Mouse (Mus musculus) liver, postnatal 0 days (tissue): ENCODE data around the gene Grin3b. TPM values are rescaled to one million over a fixed set of nuclear protein-coding genes. Genes with fewer than 3 reads are reported as not detected.

Experiments
- ATAC-seq: fragments of 200-750 bp; cut with Nextera tagmentation; 2 replicates; pipeline ENCODE4 v1.8.0; 2017; ENCODE audit warnings: mild to moderate bottlenecking, moderate library complexity
- DNase-seq: peaks from one replicate; pipeline ENCODE4 v3.0.0-alpha.2; 2016
- H3K27ac ChIP-seq: fragments of 300-500 bp; sonication (generic); 2 replicates; pipeline ENCODE4 v1.5.1; 2014; ENCODE audit warnings: antibody characterized with exemption, moderate library complexity, mild to moderate bottlenecking, low read depth
- H3K27me3 ChIP-seq: fragments of 300-500 bp; sonication (generic); 2 replicates; pipeline ENCODE4 v1.6.1; 2014; ENCODE audit warnings: low read length, control low read depth, mixed read lengths; ENCODE audit not compliant: insufficient read depth
- H3K36me3 ChIP-seq: fragments of 300-500 bp; sonication (generic); replicated peaks from 2 replicates; pipeline ENCODE4 v1.6.1; 2014; ENCODE audit warnings: mild to moderate bottlenecking, control low read depth, low read length, moderate library complexity, mixed read lengths; ENCODE audit not compliant: insufficient read depth
- H3K4me1 ChIP-seq: fragments of 300-500 bp; sonication (generic); 2 replicates; pipeline ENCODE4 v1.6.1; 2014; ENCODE audit warnings: antibody characterized with exemption, mild to moderate bottlenecking, control low read depth; ENCODE audit not compliant: insufficient read depth
- H3K4me2 ChIP-seq: fragments of 300-500 bp; sonication (generic); 2 replicates; pipeline ENCODE4 v1.6.1; 2014; ENCODE audit warnings: low read depth, mild to moderate bottlenecking, low read length, moderate library complexity, mixed read lengths
- H3K4me3 ChIP-seq: fragments of 300-500 bp; sonication (generic); 2 replicates; pipeline ENCODE4 v1.5.1; 2014; ENCODE audit warnings: low read depth, low read length
- H3K9ac ChIP-seq: fragments of 300-500 bp; sonication (generic); replicated peaks from 2 replicates; pipeline ENCODE4 v1.6.1; 2014; ENCODE audit warnings: mild to moderate bottlenecking, moderate library complexity
- H3K9me3 ChIP-seq: fragments of 300-500 bp; sonication (generic); 2 replicates; pipeline ENCODE4 v1.6.1; 2016; ENCODE audit warnings: mild to moderate bottlenecking, control low read depth, low read length, mixed read lengths
- CTCF ChIP-seq: sonication (generic); IDR thresholded peaks from 2 replicates; pipeline ENCODE4 v1.5.1; 2016; ENCODE audit warnings: antibody characterized with exemption, low read depth
- EP300 ChIP-seq: IDR thresholded peaks from 2 replicates; pipeline ENCODE4 v1.6.1; 2016; ENCODE audit warnings: antibody characterized with exemption, low read depth, mild to moderate bottlenecking
- WGBS: fragments of 180-500 bp; shearing (Covaris S2); extraction: QIAGEN DNeasy Blood & Tissue Kit; methylation state at CpG from one replicate; pipeline ENCODE4 v1.1.7; 2014; ENCODE audit not compliant: insufficient replicate concordance; 5-methylcytosine and 5-hydroxymethylcytosine counted together
- polyA plus RNA-seq: library from polyadenylated mRNA; unstranded; fragments of >200 nt; fragmentation: Nextera tagmentation; extraction: Ambion mirVana; gene quantifications from 2 replicates; pipeline ENCODE4 v1.2.1, GENCODE M21; 2015

The Grin3b gene
- polyA plus RNA-seq, 1 experiment from 2014 or later = 0.05 TPM

DNA sequence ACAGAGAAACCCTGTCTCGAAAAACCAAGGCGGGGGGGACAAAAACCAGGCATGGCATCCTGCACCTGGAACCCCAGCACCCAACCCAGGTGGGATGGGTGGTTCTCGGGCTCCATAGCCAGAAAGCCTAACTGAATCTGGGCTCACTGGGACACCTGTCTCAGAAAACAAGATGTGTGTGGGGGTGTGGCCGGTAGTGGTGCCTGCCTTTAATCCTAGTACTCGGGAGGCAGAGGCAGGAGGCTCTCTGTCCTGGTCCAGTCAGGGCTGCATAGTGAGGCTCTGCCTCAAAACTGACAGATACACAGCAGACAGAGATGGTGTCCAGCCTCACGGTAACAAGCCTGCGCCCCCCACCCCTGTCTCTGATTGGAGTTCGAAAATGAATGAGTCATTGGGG lies 52.3 kb downstream of the Grin3b start:
- Histone ChIP-seq H3K36me3 (peaks cover 49% of the 10 kb centered on the region), H3K27ac (no peak overlapping the region), H3K9ac (no peak overlapping the region), H3K4me1 (peaks cover 31% of the 10 kb centered on the region), H3K4me2 (no peak overlapping the region), H3K4me3 (no peak overlapping the region), H3K27me3 (peaks cover 4% of the 10 kb centered on the region; the same call in 1 of the 2 replicates), H3K9me3 (no peaks in the 10 kb centered on the region)
- ATAC-seq = no peak
- no peak for TF ChIP-seq CTCF
- WGBS = 91% methylated on average over 8 of the region's 8 CpGs
- no peak for DNase-seq

DNA sequence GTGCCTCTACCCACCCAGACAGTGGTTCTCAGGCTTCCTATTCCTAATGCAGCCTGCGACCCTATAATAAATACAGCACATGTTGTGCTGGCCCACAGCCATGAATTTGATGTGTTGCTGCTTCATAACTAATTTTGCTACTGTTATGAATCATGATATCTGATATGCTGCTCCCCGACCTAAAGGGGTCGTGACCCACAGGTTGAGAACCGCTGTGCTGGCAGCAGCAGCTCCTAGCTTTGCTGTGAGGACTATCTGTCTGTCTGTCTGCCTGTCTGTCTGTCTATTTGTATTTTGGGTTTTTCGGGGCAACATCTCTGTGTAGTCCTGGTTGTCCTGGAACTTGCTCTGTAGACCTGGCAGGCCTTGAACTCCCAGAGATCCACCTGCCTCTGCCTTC lies 53.2 kb downstream of the Grin3b start:
- WGBS = 71% methylated on average over 5 of the region's 5 CpGs
- H3K36me3 ChIP-seq = peaks cover 54% of the 10 kb centered on the region
- ATAC-seq (no peak), DNase-seq (no peak)
- peaks cover 29% of the 10 kb centered on the region for H3K4me1 ChIP-seq
- H3K4me3 ChIP-seq = no peak overlapping the region
- H3K27ac ChIP-seq = peak overlapping the region; percentile 59
- no peaks in the 10 kb centered on the region for H3K9me3 ChIP-seq
- H3K9ac ChIP-seq = no peak overlapping the region; the same call in 1 of the 2 replicates
- peaks cover 4% of the 10 kb centered on the region; the same call in 1 of the 2 replicates for H3K27me3 ChIP-seq
- H3K4me2 ChIP-seq = peak overlapping the region; percentile 16; the same call in 1 of the 2 replicates
- no peak for TF ChIP-seq CTCF
- TF ChIP-seq EP300 = no peak

DNA sequence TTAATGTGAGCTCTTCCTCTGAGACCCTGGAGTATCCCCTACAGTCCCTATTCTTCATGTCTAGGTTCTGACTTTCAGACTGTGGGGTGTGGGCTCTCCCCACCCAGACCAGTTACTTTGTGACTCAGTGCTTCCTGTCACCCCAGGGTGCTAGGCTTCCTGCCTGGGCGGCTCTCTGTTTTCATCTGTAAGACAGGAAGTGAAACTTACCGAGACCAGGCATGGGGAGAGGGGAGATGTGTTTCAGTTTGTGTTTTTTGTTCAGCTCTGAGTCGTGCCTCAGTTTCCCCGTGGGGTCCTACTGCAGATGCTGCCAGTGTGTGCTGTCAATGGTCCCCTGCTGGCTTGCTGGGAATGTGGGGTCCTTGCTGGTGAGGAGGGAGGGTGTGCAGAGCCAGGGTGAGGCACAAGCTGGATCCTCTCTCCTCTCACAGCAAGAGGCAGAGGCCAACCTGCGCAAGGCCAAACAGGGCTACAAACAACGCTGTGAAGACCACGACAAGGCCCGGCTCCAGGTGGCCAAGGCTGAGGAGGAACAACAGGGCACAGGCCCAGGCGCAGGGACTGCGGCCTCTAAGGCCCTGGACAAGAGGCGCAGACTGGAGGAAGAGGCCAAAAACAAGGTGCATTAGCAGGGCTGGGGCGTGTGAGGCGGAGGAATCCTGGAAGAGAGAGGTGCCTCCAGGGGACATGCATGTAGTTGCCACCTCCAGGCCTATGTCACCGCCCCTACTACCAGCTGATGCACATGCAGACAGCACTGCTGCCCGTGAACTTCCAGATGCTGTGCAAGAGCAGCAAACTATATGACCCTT lies 53.9 kb downstream of the Grin3b start:
- H3K36me3 ChIP-seq = peaks cover 59% of the 10 kb centered on the region
- peaks cover 4% of the 10 kb centered on the region; the same call in 1 of the 2 replicates for H3K27me3 ChIP-seq
- peak overlapping the region; percentile 28; the same call in 1 of the 2 replicates for H3K9ac ChIP-seq
- 69% methylated on average over 15 of the region's 15 CpGs for WGBS
- no peak overlapping the region for H3K4me3 ChIP-seq
- peaks cover 22% of the 10 kb centered on the region for H3K4me1 ChIP-seq
- 0 out of 2 replicates have a peak, but pooled peaks have one; percentile 8 for ATAC-seq
- DNase-seq = no peak
- H3K9me3 ChIP-seq = no peaks in the 10 kb centered on the region
- H3K4me2 ChIP-seq = peak overlapping the region; percentile 16; the same call in 1 of the 2 replicates
- H3K27ac ChIP-seq = peak overlapping the region; percentile 59
- TF ChIP-seq EP300 (no peak), CTCF (no peak)

DNA sequence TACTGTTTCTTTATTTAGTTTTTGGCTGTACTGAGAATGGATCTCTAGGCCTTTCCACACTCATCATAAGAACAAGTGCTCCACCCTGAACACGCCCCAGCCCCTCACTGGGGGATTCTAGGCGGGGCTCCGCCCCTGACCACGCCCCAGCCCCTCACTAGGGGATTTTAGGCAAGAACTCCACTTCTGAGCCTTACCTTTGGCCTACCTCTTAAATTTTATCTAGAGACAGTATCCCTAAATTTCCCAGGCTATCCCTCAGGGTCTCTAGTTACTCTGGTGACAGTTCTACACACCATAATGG lies 54.5 kb downstream of the Grin3b start:
- no peak overlapping the region; the same call in 1 of the 2 replicates for H3K27ac ChIP-seq
- H3K9ac ChIP-seq = no peak overlapping the region
- no peak overlapping the region for H3K4me2 ChIP-seq
- TF ChIP-seq CTCF = no peak
- TF ChIP-seq EP300 = no peak
- H3K9me3 ChIP-seq = no peaks in the 10 kb centered on the region
- peaks cover 4% of the 10 kb centered on the region; the same call in 1 of the 2 replicates for H3K27me3 ChIP-seq
- ATAC-seq (no peak), DNase-seq (no peak)
- whole genome bisulfite sequencing = 58% methylated on average over 4 of the region's 4 CpGs
- peaks cover 56% of the 10 kb centered on the region for H3K36me3 ChIP-seq
- peaks cover 17% of the 10 kb centered on the region for H3K4me1 ChIP-seq
- H3K4me3 ChIP-seq = no peak overlapping the region

DNA sequence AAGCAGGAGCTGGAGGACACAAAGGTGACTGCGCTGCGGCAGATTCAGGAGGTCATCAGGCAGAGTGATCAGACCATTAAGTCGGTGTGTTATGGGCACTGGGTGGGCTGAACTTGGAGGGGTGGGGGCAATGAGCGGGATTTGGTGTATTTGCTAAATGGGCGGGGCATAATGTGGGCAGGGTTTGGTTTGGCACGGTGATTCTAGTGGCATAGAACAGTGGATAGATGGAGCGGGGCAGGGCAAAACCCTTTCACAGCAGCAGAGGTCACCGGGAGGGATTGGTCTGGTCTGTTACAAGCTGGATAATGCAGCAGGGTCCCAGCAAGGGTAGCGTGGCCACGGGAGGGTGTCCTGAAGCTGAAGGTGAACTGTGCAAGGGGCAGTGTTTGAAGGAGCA lies 54.9 kb downstream of the Grin3b start:
- ATAC-seq = no peak
- Histone ChIP-seq H3K9me3 (no peaks in the 10 kb centered on the region), H3K4me1 (peaks cover 17% of the 10 kb centered on the region), H3K27me3 (peaks cover under 1% of the 10 kb centered on the region; the same call in 1 of the 2 replicates), H3K9ac (no peak overlapping the region), H3K4me2 (no peak overlapping the region), H3K36me3 (peaks cover 57% of the 10 kb centered on the region), H3K4me3 (no peak overlapping the region), H3K27ac (no peak overlapping the region)
- TF ChIP-seq EP300 = no peak
- TF ChIP-seq CTCF = no peak
- DNase-seq = no peak
- 75% methylated on average over 10 of the region's 10 CpGs for WGBS

DNA sequence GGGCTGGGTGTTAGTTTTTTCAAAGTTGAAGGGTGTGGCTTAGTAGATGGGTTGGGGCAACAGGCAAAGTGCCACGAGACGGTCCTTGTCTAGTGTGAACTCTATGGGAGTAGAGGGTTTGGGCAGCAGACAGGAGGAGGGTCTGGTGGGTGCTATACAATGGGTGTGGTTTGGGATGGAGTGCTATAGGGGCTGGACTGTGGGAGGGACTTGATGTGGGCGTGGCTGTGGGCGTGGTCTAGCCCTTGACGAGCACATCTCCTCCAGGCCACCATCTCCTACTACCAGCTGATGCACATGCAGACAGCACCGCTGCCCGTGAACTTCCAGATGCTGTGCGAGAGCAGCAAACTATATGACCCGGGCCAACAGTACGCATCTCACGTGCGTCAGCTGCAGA lies 55.4 kb downstream of the Grin3b start:
- Histone ChIP-seq H3K27ac (no peak overlapping the region), H3K27me3 (no peaks in the 10 kb centered on the region), H3K4me1 (peaks cover 17% of the 10 kb centered on the region), H3K9ac (no peak overlapping the region), H3K9me3 (no peaks in the 10 kb centered on the region), H3K4me3 (no peak overlapping the region), H3K36me3 (peaks cover 57% of the 10 kb centered on the region), H3K4me2 (no peak overlapping the region)
- WGBS = 63% methylated on average over 12 of the region's 12 CpGs
- ATAC-seq (0 out of 2 replicates have a peak, but pooled peaks have one; percentile 17), DNase-seq (peak; percentile 67)
- TF ChIP-seq EP300 (no peak), CTCF (no peak)

Other genes starting within 250 kb of the Grin3b start
- gene Polrmt, start 224.1 kb upstream of the Grin3b start, polyA plus RNA-seq = 9.9 and 12.6 TPM in 2 replicates
- gene Fgf22, start 215.6 kb upstream of the Grin3b start, polyA plus RNA-seq = not detected in 2 replicates
- gene Rnf126, start 203.8 kb upstream of the Grin3b start, polyA plus RNA-seq = 28.2 and 34.1 TPM in 2 replicates
- gene Fstl3, start 193.4 kb upstream of the Grin3b start, polyA plus RNA-seq = 0.36 and 0.63 TPM in 2 replicates
- gene Prss57, start 179.8 kb upstream of the Grin3b start, polyA plus RNA-seq = 5.0 and 7.2 TPM in 2 replicates
- 7.9 and 9.2 TPM in 2 replicates for gene Palm, start 177.1 kb upstream of the Grin3b start, polyA plus RNA-seq
- 1.00 and 1.3 TPM in 2 replicates for gene Misp, start 149.7 kb upstream of the Grin3b start, polyA plus RNA-seq
- gene Ptbp1, start 116.3 kb upstream of the Grin3b start, polyA plus RNA-seq = 55.4 and 59.1 TPM in 2 replicates
- 123 and 127 TPM in 2 replicates for gene Prtn3, start 96.2 kb upstream of the Grin3b start, polyA plus RNA-seq
- gene Plppr3, start 96.1 kb upstream of the Grin3b start, polyA plus RNA-seq = 2.9 and 4.9 TPM in 2 replicates
- 180 and 207 TPM in 2 replicates for gene Elane, start 84.5 kb upstream of the Grin3b start, polyA plus RNA-seq
- gene Cfd, start 79.9 kb upstream of the Grin3b start, polyA plus RNA-seq = not detected in 2 replicates
- gene Med16, start 61.8 kb upstream of the Grin3b start, polyA plus RNA-seq = 13.5 and 14.3 TPM in 2 replicates
- 4.6 TPM in 1 of 2 replicates, not detected in the other for gene Gm26602, start 59.9 kb upstream of the Grin3b start, polyA plus RNA-seq
- gene Kiss1r, start 53.7 kb upstream of the Grin3b start, polyA plus RNA-seq = 0.18 and 0.34 TPM in 2 replicates
- 47.3 and 51.7 TPM in 2 replicates for gene R3hdm4, start 49.5 kb upstream of the Grin3b start, polyA plus RNA-seq
- 4.5 and 5.5 TPM in 2 replicates for gene Arid3a, start 43.7 kb upstream of the Grin3b start, polyA plus RNA-seq
- 40.7 and 41.2 TPM in 2 replicates for gene Wdr18, start 10.6 kb upstream of the Grin3b start, polyA plus RNA-seq
- gene Tmem259, start 13.6 kb downstream of the Grin3b start, polyA plus RNA-seq = 13.2 and 14.5 TPM in 2 replicates
- gene Cnn2, start 17.9 kb downstream of the Grin3b start, polyA plus RNA-seq = 40.7 and 42.8 TPM in 2 replicates
- 2.5 and 3.1 TPM in 2 replicates for gene Abca7, start 25.8 kb downstream of the Grin3b start, polyA plus RNA-seq
- gene Arhgap45, start 45.9 kb downstream of the Grin3b start, polyA plus RNA-seq = 12.1 and 14.2 TPM in 2 replicates
- gene Polr2e, start 69.1 kb downstream of the Grin3b start, polyA plus RNA-seq = 57.0 and 58.3 TPM in 2 replicates
- gene Gpx4, start 76.5 kb downstream of the Grin3b start, polyA plus RNA-seq = 537 and 560 TPM in 2 replicates
- 7.4 and 8.7 TPM in 2 replicates for gene Sbno2, start 134.9 kb downstream of the Grin3b start, polyA plus RNA-seq
- 9.1 and 11.2 TPM in 2 replicates for gene Stk11, start 145.1 kb downstream of the Grin3b start, polyA plus RNA-seq
- gene Atp5d, start 167.9 kb downstream of the Grin3b start, polyA plus RNA-seq = 537 and 576 TPM in 2 replicates
- 0.11 and 0.18 TPM in 2 replicates for gene Cbarp, start 170.1 kb downstream of the Grin3b start, polyA plus RNA-seq
- 3.0 and 4.3 TPM in 2 replicates for gene Midn, start 177.6 kb downstream of the Grin3b start, polyA plus RNA-seq
- gene Cirbp, start 195.3 kb downstream of the Grin3b start, polyA plus RNA-seq = 87.0 and 93.3 TPM in 2 replicates
- gene 1600002K03Rik, start 202.2 kb downstream of the Grin3b start, polyA plus RNA-seq = 6.7 and 6.8 TPM in 2 replicates
- 0.15 and 0.18 TPM in 2 replicates for gene Efna2, start 208.8 kb downstream of the Grin3b start, polyA plus RNA-seq